Comparison of ENCODE assay signal across 9 mouse cellular contexts in genomic region chr16:94618543-94618942, GRCm38 (mm10). TPM values are rescaled to one million over a fixed set of nuclear protein-coding genes. Genes with fewer than 3 reads are reported as not detected.
DNase-seq lines count a peak whose midpoint lies in the region; ATAC-seq lines count a peak whose summit lies in the region.
"Had no signal": no experiment of that assay in that cellular context is flagged by ENCODE, and none has a peak within 500 bp of the region (broad histone marks: within the 10 kb centered on the region; RNA-seq: fewer than 3 reads in every experiment).

No protein-coding gene starts in this region.

- H3K36me3 ChIP-seq in neural tube, embryonic 11.5 days (ENCODE audit: control insufficient read depth, insufficient read depth, low read length) = no peaks in the 10 kb centered on the region
- H3K36me3 ChIP-seq in hindbrain, embryonic 10.5 days = peaks cover 40% of the 10 kb centered on the region

- WGBS in neural tube, embryonic 11.5 days = 56% methylated on average over 10 of the region's 10 CpGs
- 59% methylated on average over 10 of the region's 10 CpGs for WGBS in hindbrain, embryonic 10.5 days

- no peaks in the 10 kb centered on the region for H3K9me3 ChIP-seq in neural tube, embryonic 11.5 days (ENCODE audit: control insufficient read depth, low read length)
- no peaks in the 10 kb centered on the region for H3K9me3 ChIP-seq in hindbrain, embryonic 10.5 days
- H3K9me3 ChIP-seq: limb, embryonic 12.5 days had no signal

- H3K4me3 ChIP-seq in neural tube, embryonic 11.5 days (ENCODE audit: low read depth, low read length) = no peak overlapping the region
- no peak overlapping the region for H3K4me3 ChIP-seq in hindbrain, embryonic 10.5 days
- H3K4me3 ChIP-seq: limb, embryonic 12.5 days had no signal

- H3K4me2 ChIP-seq in neural tube, embryonic 11.5 days (ENCODE audit: low read depth) = no peak overlapping the region
- H3K4me2 ChIP-seq: limb, embryonic 12.5 days had no signal

- no peak for ATAC-seq in neural tube, embryonic 11.5 days (ENCODE audit: insufficient read depth, low FRiP score, low TSS enrichment)

- no peak overlapping the region for H3K27ac ChIP-seq in neural tube, embryonic 11.5 days (ENCODE audit: low read depth, low read length)
- no peak overlapping the region for H3K27ac ChIP-seq in hindbrain, embryonic 10.5 days

- no peak overlapping the region for H3K9ac ChIP-seq in neural tube, embryonic 11.5 days (ENCODE audit: low read length)
- H3K9ac ChIP-seq: limb, embryonic 12.5 days had no signal

- DNase-seq in neural tube, embryonic 11.5 days (ENCODE audit: low spot score) = peak; percentile 30
- no peak for DNase-seq in neural tube, embryonic 10.5 days (ENCODE audit: extremely low spot score, low spot score)
- peak; percentile 70 for DNase-seq in cerebellum, adult 11-12 months
- peak; percentile 40 to 74 for DNase-seq in frontal cortex, adult 2 months (ENCODE audit: extremely low spot score in 1 of 2, low spot score in 1 of 2)
- DNase-seq in hindbrain, embryonic 10.5 days (ENCODE audit: low spot score) = peak; percentile 46
- peak; percentile 48 to 59 for DNase-seq in layer of hippocampus, postnatal 10 days (ENCODE audit: low spot score in 2 of 2)
- DNase-seq in lung, postnatal 36 days = peak; percentile 86
- DNase-seq in right cerebral cortex, postnatal 14 days = peak; percentile 36

- no peaks in the 10 kb centered on the region for H3K27me3 ChIP-seq in neural tube, embryonic 11.5 days (ENCODE audit: control insufficient read depth, insufficient read depth, low read length)
- H3K27me3 ChIP-seq in hindbrain, embryonic 10.5 days (ENCODE audit: insufficient read depth, poor library complexity, severe bottlenecking) = no peaks in the 10 kb centered on the region
- H3K27me3 ChIP-seq: limb, embryonic 12.5 days had no signal

- H3K4me1 ChIP-seq in neural tube, embryonic 11.5 days (ENCODE audit: control insufficient read depth, insufficient read depth, low read length) = no peaks in the 10 kb centered on the region
- H3K4me1 ChIP-seq in hindbrain, embryonic 10.5 days (replicated peaks) = 0 out of 2 replicates have a peak, but pooled peaks cover 5% of the 10 kb centered on the region

RNA-seq across cellular contexts. Expression of gene Dyrk1a, which starts 48.7 kb away (rescaled TPM):
- polyA plus RNA-seq in neural tube, embryonic 11.5 days (2014; fragmentation: Nextera tagmentation; extraction: Ambion mirVana) = 11.8 and 12.1 TPM in 2 replicates
- 44.1 and 47.8 TPM in 2 replicates for polyA plus RNA-seq in frontal cortex, adult 2 months (2012; rRNA removed)
- polyA plus RNA-seq in hindbrain, embryonic 10.5 days (2016; fragmentation: Nextera tagmentation; extraction: Ambion mirVana) = 7.8 and 9.5 TPM in 2 replicates
- 10 to 100 TPM; 84.0 to 88.8 TPM for total RNA-seq in layer of hippocampus, postnatal 10 days (2021)
